ENCODE assay signal across 21 mouse cellular contexts in genomic region chr10:80870993-80871392, GRCm38 (mm10). TPM values are rescaled to one million over a fixed set of nuclear protein-coding genes. Genes with fewer than 3 reads are reported as not detected.
A peak's percentile ranks its signal among the peaks of the same experiment; 100 is the strongest.
DNase-seq lines count a peak whose midpoint lies in the region; ATAC-seq and TF ChIP-seq lines count a peak whose summit lies in the region.
"Had no signal": no experiment of that assay in that cellular context is flagged by ENCODE, and none has a peak within 500 bp of the region (broad histone marks: within the 10 kb centered on the region; RNA-seq: fewer than 3 reads in every experiment).

No protein-coding gene starts in this region.

- TF ChIP-seq CTCF in liver, postnatal 0 days (IDR thresholded peaks at IDR 0.05; ENCODE audit: low read depth) = no peak

- no peaks in the 10 kb centered on the region for H3K27me3 ChIP-seq in kidney, embryonic 16.5 days (ENCODE audit: insufficient read depth, low read length)
- H3K27me3 ChIP-seq in liver, postnatal 0 days (ENCODE audit: insufficient read depth, low read length) = peaks cover 2% of the 10 kb centered on the region; the same call in 1 of the 2 replicates
- peaks cover 32% of the 10 kb centered on the region for H3K27me3 ChIP-seq in liver, embryonic 12.5 days (replicated peaks)
- H3K27me3 ChIP-seq: embryonic facial prominence, embryonic 12.5 days; forebrain, embryonic 15.5 days had no signal

- no peak overlapping the region for H3K4me2 ChIP-seq in kidney, embryonic 16.5 days (replicated peaks; ENCODE audit: low read depth, low read length)
- no peak overlapping the region for H3K4me2 ChIP-seq in liver, postnatal 0 days (ENCODE audit: low read depth, low read length)
- no peak overlapping the region for H3K4me2 ChIP-seq in liver, embryonic 12.5 days
- H3K4me2 ChIP-seq: embryonic facial prominence, embryonic 12.5 days; forebrain, embryonic 15.5 days; heart, embryonic 11.5 days; heart, embryonic 15.5 days; hindbrain, embryonic 13.5 days had no signal

- peak; percentile 83 for DNase-seq in kidney, adult 11 months
- peak; percentile 63 for DNase-seq in liver, postnatal 0 days
- peak; percentile 85 to 91 for DNase-seq in kidney, postnatal 36 days
- DNase-seq in heart, adult 18-20 months = no peak
- DNase-seq in lung, postnatal 14 days = no peak
- DNase-seq: adrenal gland, postnatal 14 days; cerebellum, adult 11-12 months; cerebellum, adult 9-10 months; heart, adult 2 months; heart, postnatal 14 days had no signal

- H3K4me1 ChIP-seq in kidney, embryonic 16.5 days (ENCODE audit: insufficient read depth, low read length) = no peaks in the 10 kb centered on the region
- H3K4me1 ChIP-seq in liver, postnatal 0 days (ENCODE audit: insufficient read depth) = no peaks in the 10 kb centered on the region
- H3K4me1 ChIP-seq in liver, embryonic 12.5 days = peaks cover 16% of the 10 kb centered on the region; the same call in 1 of the 2 replicates
- H3K4me1 ChIP-seq: embryonic facial prominence, embryonic 12.5 days; forebrain, embryonic 15.5 days; heart, embryonic 15.5 days had no signal

- peaks cover 15% of the 10 kb centered on the region for H3K36me3 ChIP-seq in kidney, embryonic 16.5 days (ENCODE audit: insufficient read depth, low read length)
- H3K36me3 ChIP-seq in liver, postnatal 0 days (replicated peaks; ENCODE audit: insufficient read depth, low read length) = peaks cover 26% of the 10 kb centered on the region
- H3K36me3 ChIP-seq in liver, embryonic 12.5 days = peaks cover 29% of the 10 kb centered on the region

- no peaks in the 10 kb centered on the region for H3K9me3 ChIP-seq in kidney, embryonic 16.5 days (ENCODE audit: low read length)
- H3K9me3 ChIP-seq in liver, postnatal 0 days (ENCODE audit: low read length) = no peaks in the 10 kb centered on the region
- no peaks in the 10 kb centered on the region for H3K9me3 ChIP-seq in liver, embryonic 12.5 days (replicated peaks)
- H3K9me3 ChIP-seq: embryonic facial prominence, embryonic 12.5 days; forebrain, embryonic 15.5 days; heart, embryonic 15.5 days; hindbrain, embryonic 13.5 days had no signal

- TF ChIP-seq EP300 in liver, postnatal 0 days (IDR thresholded peaks at IDR 0.05; ENCODE audit: low read depth) = no peak

- H3K27ac ChIP-seq in kidney, embryonic 16.5 days (ENCODE audit: low read length) = no peak overlapping the region
- no peak overlapping the region for H3K27ac ChIP-seq in liver, postnatal 0 days (ENCODE audit: low read depth)
- H3K27ac ChIP-seq in liver, embryonic 12.5 days = no peak overlapping the region
- H3K27ac ChIP-seq: embryonic facial prominence, embryonic 12.5 days; forebrain, embryonic 15.5 days; heart, adult 2 months; heart, embryonic 15.5 days; hindbrain, embryonic 13.5 days had no signal

- 71% methylated on average over 2 of the region's 6 CpGs for WGBS in kidney, embryonic 16.5 days
- 60% methylated on average over 4 of the region's 6 CpGs for WGBS in liver, postnatal 0 days (ENCODE audit: insufficient replicate concordance)
- WGBS in liver, embryonic 12.5 days (ENCODE audit: insufficient replicate concordance) = 67% methylated on average over 3 of the region's 6 CpGs

- no peak overlapping the region for H3K9ac ChIP-seq in kidney, embryonic 16.5 days (replicated peaks; ENCODE audit: low read length)
- no peak overlapping the region for H3K9ac ChIP-seq in liver, postnatal 0 days (replicated peaks)
- no peak overlapping the region for H3K9ac ChIP-seq in liver, embryonic 12.5 days
- H3K9ac ChIP-seq: embryonic facial prominence, embryonic 12.5 days; forebrain, embryonic 15.5 days; heart, embryonic 15.5 days; hindbrain, embryonic 13.5 days had no signal

- no peak for ATAC-seq in kidney, embryonic 16.5 days (ENCODE audit: low FRiP score, low TSS enrichment)
- peak; percentile 59 for ATAC-seq in liver, postnatal 0 days
- ATAC-seq in liver, embryonic 12.5 days = no peak
- ATAC-seq: activated CD4-positive, CD25-positive, alpha-beta regulatory T cell, adult 4 months; forebrain, embryonic 15.5 days; Patski had no signal

- no peak overlapping the region for H3K4me3 ChIP-seq in kidney, embryonic 16.5 days (ENCODE audit: low read length)
- H3K4me3 ChIP-seq in liver, postnatal 0 days (ENCODE audit: low read depth, low read length) = no peak overlapping the region
- no peak overlapping the region for H3K4me3 ChIP-seq in liver, embryonic 12.5 days
- H3K4me3 ChIP-seq: embryonic facial prominence, embryonic 12.5 days; forebrain, embryonic 15.5 days; heart, adult 2 months; heart, embryonic 15.5 days; hindbrain, embryonic 13.5 days had no signal

RNA-seq across cellular contexts. Expression of gene Tmprss9, which starts 0.7 kb away (rescaled TPM):
- polyA plus RNA-seq in kidney, embryonic 16.5 days (2015; fragmentation: Nextera tagmentation; extraction: Ambion mirVana) = 0.08 TPM in 1 of 2 replicates, not detected in the other
- 0.12 TPM in 2 replicates for polyA plus RNA-seq in liver, postnatal 0 days (2015; fragmentation: Nextera tagmentation; extraction: Ambion mirVana)
- polyA plus RNA-seq in liver, embryonic 12.5 days (2016; fragmentation: Nextera tagmentation; extraction: Ambion mirVana) = 0.04 and 0.05 TPM in 2 replicates
- total RNA-seq in heart, adult 18-20 months (2021) = not detected
- total RNA-seq: adrenal gland, postnatal 14 days; heart, adult 2 months; heart, postnatal 14 days; hematopoietic stem cell, adult 5-6 weeks had no signal
- polyA plus RNA-seq: activated CD4-positive, CD25-positive, alpha-beta regulatory T cell, adult 4 months; heart, embryonic 11.5 days had no signal

RNA-seq across cellular contexts. Expression of gene Sppl2b, which starts 15.9 kb away (rescaled TPM):
- 52.6 and 54.0 TPM in 2 replicates for polyA plus RNA-seq in kidney, embryonic 16.5 days (2015; fragmentation: Nextera tagmentation; extraction: Ambion mirVana)
- polyA plus RNA-seq in liver, postnatal 0 days (2015; fragmentation: Nextera tagmentation; extraction: Ambion mirVana) = 27.6 and 27.7 TPM in 2 replicates
- polyA plus RNA-seq in liver, embryonic 12.5 days (2016; fragmentation: Nextera tagmentation; extraction: Ambion mirVana) = 66.1 and 70.5 TPM in 2 replicates
- 10 to 100 TPM; 11.9 to 15.9 TPM for total RNA-seq in heart, adult 18-20 months (2021)

RNA-seq across cellular contexts. Expression of gene Lsm7, which starts 16.0 kb away (rescaled TPM):
- polyA plus RNA-seq in kidney, embryonic 16.5 days (2015; fragmentation: Nextera tagmentation; extraction: Ambion mirVana) = 248 and 262 TPM in 2 replicates
- polyA plus RNA-seq in liver, postnatal 0 days (2015; fragmentation: Nextera tagmentation; extraction: Ambion mirVana) = 104 and 108 TPM in 2 replicates
- polyA plus RNA-seq in liver, embryonic 12.5 days (2016; fragmentation: Nextera tagmentation; extraction: Ambion mirVana) = 235 and 245 TPM in 2 replicates
- total RNA-seq in heart, adult 18-20 months (2021) = 10 to 100 TPM; 23.5 to 27.8 TPM

RNA-seq across cellular contexts. Expression of gene Lingo3, which starts 27.2 kb away (rescaled TPM):
- polyA plus RNA-seq in kidney, embryonic 16.5 days (2015; fragmentation: Nextera tagmentation; extraction: Ambion mirVana) = 0.66 and 0.71 TPM in 2 replicates
- polyA plus RNA-seq in liver, postnatal 0 days (2015; fragmentation: Nextera tagmentation; extraction: Ambion mirVana) = not detected in 2 replicates
- not detected in 2 replicates for polyA plus RNA-seq in liver, embryonic 12.5 days (2016; fragmentation: Nextera tagmentation; extraction: Ambion mirVana)
- 10 to 100 TPM; 13.5 to 16.6 TPM for total RNA-seq in heart, adult 18-20 months (2021)
- total RNA-seq: MEL had no signal
- polyA plus RNA-seq: activated CD4-positive, CD25-positive, alpha-beta regulatory T cell, adult 4 months; heart, embryonic 11.5 days had no signal

RNA-seq across cellular contexts. Expression of gene Timm13, which starts 29.8 kb away (rescaled TPM):
- 361 and 376 TPM in 2 replicates for polyA plus RNA-seq in kidney, embryonic 16.5 days (2015; fragmentation: Nextera tagmentation; extraction: Ambion mirVana)
- polyA plus RNA-seq in liver, postnatal 0 days (2015; fragmentation: Nextera tagmentation; extraction: Ambion mirVana) = 242 and 244 TPM in 2 replicates
- polyA plus RNA-seq in liver, embryonic 12.5 days (2016; fragmentation: Nextera tagmentation; extraction: Ambion mirVana) = 271 and 301 TPM in 2 replicates
- total RNA-seq in heart, adult 18-20 months (2021) = 100 to 1,000 TPM; 125 to 144 TPM

Comparison
In these comparisons a context has a peak if more than half of its experiments do, and no peak if none do; other contexts are left out.
1. DNase-seq: peak in kidney, adult 11 months (single experiment), liver, postnatal 0 days (single experiment) and kidney, postnatal 36 days (2 of 2); none in heart, adult 18-20 months (0 of 2) and lung, postnatal 14 days (single experiment).